Mouse (Mus musculus) olfactory bulb, adult 2 months (tissue): ENCODE data around the gene Pdzd2. TPM values are rescaled to one million over a fixed set of nuclear protein-coding genes. Genes with fewer than 3 reads are reported as not detected.

Experiments used
- H3K27ac ChIP-seq: fragments of 200-500 bp; 2 replicates; pipeline ENCODE4 v1.5.1; 2012; ENCODE audit warnings: low read depth, low read length; ENCODE audit not compliant: insufficient read depth
- H3K4me1 ChIP-seq: fragments of 200-500 bp; 2 replicates; pipeline ENCODE4 v1.6.1; 2012; ENCODE audit warnings: low read length; ENCODE audit not compliant: control insufficient read depth, insufficient read depth
- H3K4me3 ChIP-seq: fragments of 200-500 bp; 2 replicates; pipeline ENCODE4 v1.5.1; 2012; ENCODE audit warnings: mild to moderate bottlenecking, low read depth, low read length, moderate library complexity; ENCODE audit not compliant: insufficient read depth
- CTCF ChIP-seq: fragments of 200-500 bp; IDR thresholded peaks from 2 replicates; pipeline ENCODE4 v1.5.1; 2012; ENCODE audit warnings: low read depth, mild to moderate bottlenecking, low read length, moderate library complexity; ENCODE audit not compliant: insufficient read depth
- POLR2A ChIP-seq: fragments of 200-500 bp; IDR thresholded peaks from 2 replicates; pipeline ENCODE4 v1.6.1; 2012; ENCODE audit warnings: mild to moderate bottlenecking, low read depth, low read length, moderate library complexity; ENCODE audit not compliant: insufficient read depth
- WGBS: fragments of 180-500 bp; shearing (Covaris S2); methylation state at CpG from one replicate; pipeline ENCODE4 v1.1.7; 2018; 5-methylcytosine and 5-hydroxymethylcytosine counted together
- polyA plus RNA-seq: library from polyadenylated mRNA; stranded (reverse); fragments of >200 nt; gene quantifications from 2 replicates; pipeline ENCODE4 v1.2.4, GENCODE M21; 2012; ENCODE audit warnings: low replicate concordance; ENCODE audit not compliant: missing spikeins, insufficient read depth, insufficient read length

Gene Pdzd2
- polyA plus RNA-seq, 1 experiment = not detected

DNA sequence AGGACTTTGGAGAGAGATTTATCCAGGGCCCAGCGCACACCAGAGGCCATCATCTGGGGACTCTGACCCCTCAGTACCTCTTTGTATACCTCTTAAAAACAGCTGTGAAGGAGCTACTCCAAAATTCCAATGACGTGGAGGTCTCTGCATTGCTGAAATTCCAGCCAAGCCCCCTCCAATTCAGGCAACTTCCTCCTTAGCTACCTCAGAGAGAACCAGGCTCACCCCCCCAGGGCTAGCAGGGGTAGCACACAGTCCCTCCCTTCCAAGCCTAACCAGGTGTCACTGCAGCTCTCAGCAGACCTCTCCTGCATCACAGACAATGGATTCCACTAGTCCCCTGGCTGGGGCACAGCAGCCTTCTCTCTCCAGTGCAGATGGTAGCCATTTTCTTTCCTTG, 4.5 kb downstream of the Pdzd2 start:
- TF ChIP-seq CTCF (no peak), POLR2A (no peak)
- WGBS = 71% methylated on average over 2 of the region's 2 CpGs

DNA sequence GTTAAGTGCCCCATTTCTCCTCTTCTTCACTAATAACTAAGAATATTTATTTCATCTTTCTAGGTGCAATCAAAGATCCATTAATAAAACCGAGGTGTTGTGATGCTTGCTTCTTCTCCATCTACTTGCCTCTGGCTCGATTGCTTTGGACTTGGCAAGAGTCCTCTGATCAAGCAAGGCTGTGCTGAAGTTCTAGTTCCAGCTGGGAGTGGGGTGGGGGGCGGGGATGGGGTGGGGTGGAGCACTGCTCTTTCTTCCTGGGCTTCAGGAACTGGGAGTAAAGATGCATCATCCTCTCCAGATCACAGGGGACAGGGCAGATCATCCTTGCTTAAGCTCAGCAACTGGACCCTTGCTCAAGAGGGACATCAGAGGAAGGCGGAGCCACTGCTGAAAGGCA, 5.5 kb downstream of the Pdzd2 start:
- 65% methylated on average over 4 of the region's 4 CpGs for WGBS
- H3K4me3 ChIP-seq = no peak overlapping the region
- TF ChIP-seq CTCF (no peak), POLR2A (no peak)
- peaks cover 15% of the 10 kb centered on the region; the same call in 1 of the 2 replicates for H3K4me1 ChIP-seq
- no peak overlapping the region for H3K27ac ChIP-seq

More for the DNA sequence above, 4.5 kb downstream of the Pdzd2 start:
- no peak overlapping the region for H3K4me3 ChIP-seq
- peaks cover 16% of the 10 kb centered on the region; the same call in 1 of the 2 replicates for H3K4me1 ChIP-seq
- no peak overlapping the region for H3K27ac ChIP-seq

DNA sequence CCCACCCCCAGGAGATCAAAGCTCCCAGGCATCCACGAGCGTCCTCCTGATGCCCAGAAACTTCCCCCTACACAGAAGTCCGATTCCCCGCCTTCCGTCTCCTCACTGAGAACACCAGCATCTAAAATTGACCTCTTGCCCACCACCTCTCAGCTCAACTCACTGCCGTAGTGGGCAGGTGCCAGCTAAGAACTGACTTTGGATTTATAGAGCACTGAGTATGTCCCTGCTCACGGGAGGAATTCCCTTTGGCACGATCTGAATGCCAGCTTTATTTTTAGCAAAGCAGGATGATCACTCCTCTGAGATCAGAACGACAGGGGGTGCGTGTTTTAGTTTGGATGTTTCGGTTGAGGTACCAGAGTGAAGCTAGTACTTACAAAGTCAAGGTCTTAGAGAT, 7.1 kb downstream of the Pdzd2 start:
- no peak overlapping the region for H3K27ac ChIP-seq
- 54% methylated on average over 11 of the region's 11 CpGs for WGBS
- TF ChIP-seq POLR2A (no peak), CTCF (no peak)
- no peak overlapping the region for H3K4me3 ChIP-seq
- H3K4me1 ChIP-seq = peaks cover 8% of the 10 kb centered on the region; the same call in 1 of the 2 replicates

DNA sequence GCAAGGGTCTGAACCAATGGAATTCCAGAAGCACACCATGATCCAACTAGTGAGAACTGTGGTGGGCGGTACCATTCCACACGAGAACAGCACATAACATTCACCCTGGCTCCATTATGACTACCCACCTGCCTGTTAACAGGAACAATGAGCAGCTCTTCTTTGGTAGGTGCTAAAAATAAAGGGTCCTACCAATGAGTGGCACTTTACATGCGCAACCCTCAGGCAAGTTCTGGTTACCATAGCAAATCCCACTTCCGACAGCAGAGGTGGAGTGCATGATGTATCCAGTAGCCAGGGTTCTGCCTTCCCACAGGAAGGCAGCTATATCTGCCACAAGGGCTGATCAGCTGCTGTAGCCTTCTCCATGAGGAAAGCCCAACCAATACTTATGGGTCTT, 11.3 kb downstream of the Pdzd2 start:
- TF ChIP-seq CTCF (no peak), POLR2A (no peak)
- no peak overlapping the region for H3K27ac ChIP-seq
- whole genome bisulfite sequencing = 85% methylated on average over 4 of the region's 4 CpGs
- H3K4me1 ChIP-seq = peaks cover 5% of the 10 kb centered on the region; the same call in 1 of the 2 replicates
- H3K4me3 ChIP-seq = no peak overlapping the region

DNA sequence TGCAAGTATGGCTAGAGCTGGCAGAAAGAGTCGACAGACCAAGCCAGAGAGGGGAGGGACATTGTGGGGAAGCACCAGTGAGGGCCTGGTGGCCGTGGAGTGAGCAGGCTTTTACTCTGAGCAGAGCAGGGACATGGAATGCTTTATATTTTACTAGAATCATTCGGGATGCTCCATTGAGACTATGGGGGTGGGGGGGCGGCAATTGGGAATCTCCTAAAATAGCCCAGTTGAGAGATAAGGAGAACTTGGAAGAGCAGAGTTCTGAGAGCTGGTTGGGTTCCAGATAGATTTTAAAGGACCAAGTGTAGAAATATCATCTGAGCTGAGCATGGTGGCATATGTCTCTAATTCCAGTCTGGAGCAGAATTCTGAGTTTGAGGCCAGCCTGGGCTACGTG, 14.5 kb downstream of the Pdzd2 start:
- H3K4me3 ChIP-seq = no peak overlapping the region
- no peak overlapping the region for H3K27ac ChIP-seq
- peaks cover 7% of the 10 kb centered on the region for H3K4me1 ChIP-seq
- TF ChIP-seq CTCF (no peak), POLR2A (no peak)
- 52% methylated on average over 5 of the region's 5 CpGs for WGBS

DNA sequence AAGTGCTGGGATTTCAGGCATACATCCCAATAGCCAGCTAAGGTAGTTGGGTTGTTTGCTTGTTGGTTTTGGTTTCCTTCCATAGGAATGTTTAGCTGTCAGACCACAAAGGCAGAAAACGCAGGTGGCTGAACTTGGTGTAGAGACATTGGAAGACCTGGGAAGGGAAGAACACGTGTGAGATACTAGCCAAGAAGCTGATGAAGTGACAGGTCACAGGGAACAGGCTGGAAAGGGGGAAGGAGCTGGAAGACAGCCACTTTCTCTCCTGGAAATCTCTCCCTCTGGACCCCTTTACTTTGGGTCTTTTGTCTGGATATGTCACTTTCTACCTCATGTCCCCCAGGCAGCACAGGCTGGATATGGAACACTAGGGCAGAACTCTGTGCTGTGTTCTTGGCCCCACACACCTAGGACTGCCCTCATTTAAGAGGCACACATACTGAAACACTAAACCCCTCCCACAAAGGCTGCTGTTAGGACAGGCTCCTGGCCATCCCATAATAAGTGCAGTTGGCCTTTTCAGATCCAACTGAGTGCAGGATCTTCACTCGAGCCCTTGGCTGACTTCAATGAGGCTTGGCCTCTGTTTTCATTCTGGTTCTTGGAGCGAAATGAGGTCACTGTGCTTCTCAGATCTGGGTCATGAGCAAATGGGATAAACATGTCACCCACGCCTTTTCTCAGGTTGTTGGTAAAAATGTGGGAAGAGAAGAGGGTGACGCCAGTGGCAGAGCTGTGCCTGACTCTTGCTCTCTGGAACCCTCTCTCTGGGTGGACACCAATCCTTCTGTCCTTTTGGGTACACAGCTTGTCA, 17.8 kb downstream of the Pdzd2 start:
- H3K4me1 ChIP-seq = peaks cover 7% of the 10 kb centered on the region
- no peak overlapping the region for H3K4me3 ChIP-seq
- TF ChIP-seq CTCF (no peak), POLR2A (no peak)
- WGBS = 63% methylated on average over 6 of the region's 6 CpGs
- H3K27ac ChIP-seq = no peak overlapping the region

DNA sequence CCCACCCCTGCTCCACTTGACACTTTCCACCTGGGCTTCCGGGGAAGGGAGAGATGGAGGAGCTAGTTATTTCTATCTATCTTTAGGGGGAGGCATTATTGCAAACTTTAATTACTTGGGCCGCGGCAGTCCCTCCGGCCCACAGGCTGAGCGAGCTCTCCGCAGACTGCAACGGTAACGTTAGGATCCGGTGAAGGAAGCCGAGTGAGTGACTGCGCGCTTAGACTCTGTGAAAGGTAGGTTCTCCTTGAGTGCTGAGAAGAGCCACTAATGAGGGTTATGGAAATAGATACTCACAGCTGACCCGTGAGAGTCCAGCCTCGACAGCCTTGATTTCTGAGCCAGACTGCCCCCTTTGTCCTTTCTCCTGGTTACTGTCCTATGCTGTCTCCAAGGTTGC, 20.9 kb downstream of the Pdzd2 start:
- WGBS = 93% methylated on average over 14 of the region's 14 CpGs
- H3K27ac ChIP-seq = no peak overlapping the region
- H3K4me3 ChIP-seq = no peak overlapping the region
- TF ChIP-seq CTCF (no peak), POLR2A (no peak)
- peaks cover 7% of the 10 kb centered on the region for H3K4me1 ChIP-seq

DNA sequence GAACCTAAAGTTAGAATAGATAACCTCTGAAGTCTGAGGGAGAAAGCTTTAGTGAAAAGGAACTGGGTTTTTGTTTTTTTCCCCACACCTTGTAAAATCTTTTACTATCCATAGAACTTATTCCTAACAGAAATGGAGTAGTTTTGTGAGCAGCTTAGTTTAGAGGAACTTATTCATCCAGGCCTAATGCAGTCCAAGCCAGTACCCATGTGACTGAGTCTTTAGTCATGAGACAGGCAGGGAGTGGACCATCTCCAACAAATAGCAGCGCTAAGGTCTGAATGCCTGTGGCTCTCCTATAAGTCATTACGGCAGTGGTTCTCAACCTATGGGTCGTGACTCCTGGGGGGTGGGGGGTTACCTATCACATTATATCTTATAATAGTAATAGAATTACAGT, 22.3 kb downstream of the Pdzd2 start:
- H3K4me3 ChIP-seq = no peak overlapping the region
- H3K4me1 ChIP-seq = peaks cover 7% of the 10 kb centered on the region
- TF ChIP-seq POLR2A = no peak
- TF ChIP-seq CTCF = no peak
- no peak overlapping the region for H3K27ac ChIP-seq
- WGBS = 88% methylated on average over 3 of the region's 3 CpGs

DNA sequence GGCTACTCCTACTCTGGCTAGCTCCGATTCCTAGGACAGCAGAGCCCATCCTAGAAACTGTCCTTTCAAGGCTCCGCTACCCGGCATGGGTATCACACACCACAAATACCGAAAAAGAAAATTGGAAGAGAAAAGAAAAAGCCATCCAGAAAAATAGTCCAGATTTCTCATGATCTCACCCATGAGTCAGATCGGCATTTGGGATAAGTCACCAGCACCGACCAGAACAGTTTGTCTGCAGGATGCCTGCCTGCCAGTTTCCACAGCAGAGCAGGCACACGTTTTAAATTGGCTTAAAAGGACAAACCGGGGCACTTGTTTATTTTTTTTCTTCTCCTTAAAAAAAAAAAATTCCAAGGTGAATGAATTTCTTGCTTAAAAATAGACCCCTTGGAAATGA, 22.8 kb downstream of the Pdzd2 start:
- TF ChIP-seq CTCF = no peak
- no peak for TF ChIP-seq POLR2A
- peaks cover 2% of the 10 kb centered on the region; the same call in 1 of the 2 replicates for H3K4me1 ChIP-seq
- no peak overlapping the region for H3K27ac ChIP-seq
- H3K4me3 ChIP-seq = no peak overlapping the region
- WGBS = 52% methylated on average over 8 of the region's 8 CpGs

DNA sequence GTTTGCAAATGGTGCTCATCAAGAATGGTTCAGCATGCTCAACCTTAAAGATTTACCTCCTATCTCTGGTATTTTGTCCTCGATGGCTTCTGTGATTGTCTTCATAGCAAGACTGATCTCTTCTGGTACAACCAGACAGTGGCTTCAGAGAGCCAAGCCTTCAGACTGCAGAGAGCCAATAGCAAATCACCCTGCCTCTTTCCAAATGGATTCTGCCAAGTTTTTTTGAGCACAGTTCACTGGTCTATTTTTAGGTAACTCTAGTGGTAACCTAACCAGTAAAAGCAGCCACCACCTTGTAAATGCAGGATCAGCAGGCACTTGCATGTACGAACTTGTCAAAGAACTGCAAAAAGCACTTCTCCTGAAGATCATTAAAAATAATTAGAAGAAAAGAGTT, 25.4 kb downstream of the Pdzd2 start:
- WGBS = 83% methylated on average over 2 of the region's 2 CpGs
- TF ChIP-seq POLR2A (no peak), CTCF (no peak)
- Histone ChIP-seq H3K4me3 (no peak overlapping the region), H3K27ac (no peak overlapping the region), H3K4me1 (peaks cover 2% of the 10 kb centered on the region; the same call in 1 of the 2 replicates)
